In genomic region chr1:45837736-45838135, GRCm38 (mm10) we compare ENCODE assay signal across 8 mouse cellular contexts. TPM values are rescaled to one million over a fixed set of nuclear protein-coding genes. Genes with fewer than 3 reads are reported as not detected.
A peak's percentile ranks its signal among the peaks of the same experiment; 100 is the strongest.
DNase-seq lines count a peak whose midpoint lies in the region; ATAC-seq and TF ChIP-seq lines count a peak whose summit lies in the region.

No protein-coding gene starts in this region.

- peak; percentile 68 for DNase-seq in hindbrain, postnatal 0 days (ENCODE audit: low spot score)
- DNase-seq in cerebellum, postnatal 10 days: peak; percentile 79 to 80
- peak; percentile 21 to 22 for DNase-seq in layer of hippocampus, adult 8-10 months (ENCODE audit: low spot score in 2 of 2)
- DNase-seq in urinary bladder, postnatal 25 days (ENCODE audit: low spot score): peak; percentile 59
- DNase-seq in retina, embryonic 14.5 days (ENCODE audit: low spot score): no peak

- H3K27ac ChIP-seq in hindbrain, postnatal 0 days: no peak overlapping the region
- no peak overlapping the region for H3K27ac ChIP-seq in hindbrain, embryonic 13.5 days
- H3K27ac ChIP-seq in heart, embryonic 14.5 days (replicated peaks in 1 of 2; ENCODE audit: control insufficient read depth in 1 of 2, insufficient read depth in 1 of 2, low read depth in 2 of 2, low read length in 2 of 2): peak overlapping the region; percentile 65 to 66; a peak in 3 of 4 replicates
- H3K27ac ChIP-seq in macrophage: peak overlapping the region; percentile 17; the same call in 1 of the 2 replicates

- H3K4me3 ChIP-seq in hindbrain, postnatal 0 days (ENCODE audit: low read length): no peak overlapping the region
- H3K4me3 ChIP-seq in hindbrain, embryonic 13.5 days: no peak overlapping the region
- no peak overlapping the region for H3K4me3 ChIP-seq in heart, embryonic 14.5 days (ENCODE audit: control insufficient read depth in 1 of 2, insufficient read depth in 1 of 2, low read depth in 1 of 2, low read length in 2 of 2)
- no peak overlapping the region for H3K4me3 ChIP-seq in macrophage (ENCODE audit: inconsistent target)

- no peaks in the 10 kb centered on the region for H3K27me3 ChIP-seq in hindbrain, postnatal 0 days (ENCODE audit: insufficient read depth, low read length)
- H3K27me3 ChIP-seq in hindbrain, embryonic 13.5 days: no peaks in the 10 kb centered on the region
- no peaks in the 10 kb centered on the region for H3K27me3 ChIP-seq in heart, embryonic 14.5 days (ENCODE audit: control insufficient read depth, insufficient read depth, low read length)

- H3K4me1 ChIP-seq in hindbrain, postnatal 0 days (ENCODE audit: insufficient read depth, low read length): no peaks in the 10 kb centered on the region
- no peaks in the 10 kb centered on the region for H3K4me1 ChIP-seq in hindbrain, embryonic 13.5 days (replicated peaks)
- peaks cover 2 to 13% of the 10 kb centered on the region in 2 experiments; a peak in 2 of 4 replicates for H3K4me1 ChIP-seq in heart, embryonic 14.5 days (ENCODE audit: control insufficient read depth in 2 of 2, insufficient read depth in 2 of 2, low read length in 2 of 2)

- H3K79me2 ChIP-seq in macrophage (ENCODE audit: inconsistent target): no peaks in the 10 kb centered on the region

- WGBS in hindbrain, postnatal 0 days: 40% methylated on average over 4 of the region's 4 CpGs
- 77% methylated on average over 4 of the region's 4 CpGs for WGBS in hindbrain, embryonic 13.5 days
- WGBS in heart, embryonic 14.5 days: 23% methylated on average over 4 of the region's 4 CpGs
- WGBS in macrophage (ENCODE audit: missing documents): 70% methylated on average over 4 of the region's 4 CpGs

- no peak overlapping the region for H3K4me2 ChIP-seq in hindbrain, postnatal 0 days (ENCODE audit: low read depth, low read length)
- no peak overlapping the region for H3K4me2 ChIP-seq in hindbrain, embryonic 13.5 days
- no peak overlapping the region for H3K4me2 ChIP-seq in heart, embryonic 14.5 days (ENCODE audit: low read length)

- H3K36me3 ChIP-seq in hindbrain, postnatal 0 days (ENCODE audit: insufficient read depth, low read length): no peaks in the 10 kb centered on the region
- no peaks in the 10 kb centered on the region for H3K36me3 ChIP-seq in hindbrain, embryonic 13.5 days
- no peaks in the 10 kb centered on the region for H3K36me3 ChIP-seq in heart, embryonic 14.5 days (ENCODE audit: control insufficient read depth, insufficient read depth, low read length)
- no peaks in the 10 kb centered on the region for H3K36me3 ChIP-seq in macrophage (ENCODE audit: inconsistent target)

- H3K9me3 ChIP-seq in hindbrain, postnatal 0 days (ENCODE audit: low read length): no peaks in the 10 kb centered on the region
- no peaks in the 10 kb centered on the region for H3K9me3 ChIP-seq in hindbrain, embryonic 13.5 days
- no peaks in the 10 kb centered on the region for H3K9me3 ChIP-seq in heart, embryonic 14.5 days (ENCODE audit: control insufficient read depth, low read length)

- H3K9ac ChIP-seq in hindbrain, postnatal 0 days (replicated peaks; ENCODE audit: low read length): no peak overlapping the region
- no peak overlapping the region for H3K9ac ChIP-seq in hindbrain, embryonic 13.5 days
- no peak overlapping the region for H3K9ac ChIP-seq in heart, embryonic 14.5 days (ENCODE audit: low read length)

- no peak for TF ChIP-seq CTCF in hindbrain, postnatal 0 days (IDR thresholded peaks at IDR 0.05; ENCODE audit: low read depth)

- ATAC-seq in hindbrain, postnatal 0 days: peak; percentile 75; the same call in 1 of the 2 replicates
- ATAC-seq in hindbrain, embryonic 13.5 days (ENCODE audit: low FRiP score): no peak
- peak; percentile 78; the same call in 1 of the 2 replicates for ATAC-seq in heart, embryonic 14.5 days (ENCODE audit: insufficient number of reproducible peaks, insufficient read depth, low FRiP score, low read depth)

RNA-seq across cellular contexts. Expression of gene Wdr75, which starts 42.8 kb away (rescaled TPM):
- total RNA-seq in hindbrain, postnatal 0 days (2014; rRNA removed): 246 and 336 TPM in 2 replicates
- 41.3 and 44.0 TPM in 2 replicates for polyA plus RNA-seq in hindbrain, postnatal 0 days (2015; fragmentation: Nextera tagmentation; extraction: Ambion mirVana)
- 59.1 and 59.5 TPM in 2 replicates for polyA plus RNA-seq in hindbrain, embryonic 13.5 days (2015; fragmentation: Nextera tagmentation; extraction: Ambion mirVana)
- polyA plus RNA-seq in heart, embryonic 14.5 days (2014; fragmentation: Nextera tagmentation; extraction: Ambion mirVana): 33.2 and 44.0 TPM in 2 replicates
- total RNA-seq in layer of hippocampus, adult 8-10 months (2022): 10 to 100 TPM; 36.9 to 50.4 (median 42.3) TPM
- 10 to 100 TPM in 22 of 26 experiments, 1 to 10 TPM in 4; 5.4 to 42.8 (median 26.5) TPM for total RNA-seq in macrophage (2018; cell fraction: chromatin; rRNA removed)
- 10 to 100 TPM in 25 of 26 experiments, 1 to 10 TPM in 1; 7.8 to 20.0 (median 15.6) TPM for total RNA-seq in macrophage (2018; cell fraction: cytosol; rRNA removed)
- 10 to 100 TPM in 25 of 26 experiments, 1 to 10 TPM in 1; 9.4 to 83.0 (median 15.8) TPM for total RNA-seq in macrophage (2018; cell fraction: nucleus; rRNA removed)
- polyA plus RNA-seq in macrophage (2018): 13.0 to 38.3 TPM (median 19.1 TPM) in 3 replicates

RNA-seq across cellular contexts. Expression of gene Gm5269, which starts 52.3 kb away (rescaled TPM):
- not detected in 2 replicates for total RNA-seq in hindbrain, postnatal 0 days (2014; rRNA removed)
- not detected in 2 replicates for polyA plus RNA-seq in hindbrain, postnatal 0 days (2015; fragmentation: Nextera tagmentation; extraction: Ambion mirVana)
- polyA plus RNA-seq in hindbrain, embryonic 13.5 days (2015; fragmentation: Nextera tagmentation; extraction: Ambion mirVana): not detected in 2 replicates
- polyA plus RNA-seq in heart, embryonic 14.5 days (2014; fragmentation: Nextera tagmentation; extraction: Ambion mirVana): not detected in 2 replicates
- not detected for total RNA-seq in layer of hippocampus, adult 8-10 months (2022)
- total RNA-seq in macrophage (2018; cell fraction: chromatin; rRNA removed): 10 to 100 TPM in 5 of 26 experiments, 1 to 10 TPM in 8, not detected in 13; 1.0 to 96.9 (median 6.6) TPM
- total RNA-seq in macrophage (2018; cell fraction: cytosol; rRNA removed): under 1 TPM in 1 of 26 experiments, not detected in 25; 0.26 TPM
- 10 to 100 TPM in 2 of 26 experiments, 1 to 10 TPM in 9, not detected in 15; 1.3 to 14.4 (median 5.7) TPM for total RNA-seq in macrophage (2018; cell fraction: nucleus; rRNA removed)
- not detected in 3 replicates for polyA plus RNA-seq in macrophage (2018)

Comparison
In these comparisons a context has a peak if more than half of its experiments do, and no peak if none do; other contexts are left out.
1. H3K27ac ChIP-seq: peak in heart, embryonic 14.5 days (2 of 2) and macrophage (single experiment); none in hindbrain, postnatal 0 days (single experiment) and hindbrain, embryonic 13.5 days (single experiment).